Mouse (Mus musculus) forebrain, embryonic 14.5 days (tissue): ENCODE measurements around the gene Nav1. TPM values are rescaled to one million over a fixed set of nuclear protein-coding genes. Genes with fewer than 3 reads are reported as not detected.

Experiments used
- ATAC-seq: fragments of 200-750 bp; cut with Nextera tagmentation; 2 replicates; pipeline ENCODE4 v1.8.0; 2017; ENCODE audit warnings: mild to moderate bottlenecking, moderate library complexity
- DNase-seq: peaks from one replicate; pipeline ENCODE4 v3.0.0-alpha.2; 2015; ENCODE audit warnings: low spot score
- H3K27ac ChIP-seq: fragments of 300-500 bp; sonication (generic); 2 replicates; pipeline ENCODE4 v1.5.1; 2014; ENCODE audit warnings: low read depth, mild to moderate bottlenecking, control low read depth, low read length, moderate library complexity
- H3K27me3 ChIP-seq: fragments of 300-500 bp; sonication (generic); replicated peaks from 2 replicates; pipeline ENCODE4 v1.6.1; 2014; ENCODE audit warnings: low read length, control low read depth, mixed read lengths; ENCODE audit not compliant: control insufficient read depth, insufficient read depth
- H3K36me3 ChIP-seq: fragments of 300-500 bp; sonication (generic); 2 replicates; pipeline ENCODE4 v1.6.1; 2014; ENCODE audit warnings: low read length, control low read depth; ENCODE audit not compliant: control insufficient read depth, insufficient read depth
- H3K4me1 ChIP-seq: fragments of 300-500 bp; sonication (generic); 2 replicates; pipeline ENCODE4 v1.6.1; 2014; ENCODE audit warnings: antibody characterized with exemption, low read length, control low read depth; ENCODE audit not compliant: control insufficient read depth, insufficient read depth
- H3K4me2 ChIP-seq: fragments of 300-500 bp; sonication (generic); 2 replicates; pipeline ENCODE4 v1.6.1; 2014; ENCODE audit warnings: mild to moderate bottlenecking, control low read depth, low read length
- H3K4me3 ChIP-seq: fragments of 300-500 bp; sonication (generic); 2 replicates; pipeline ENCODE4 v1.5.1; 2014; ENCODE audit warnings: low read depth, low read length, control low read depth
- H3K9ac ChIP-seq: fragments of 300-500 bp; sonication (generic); 2 replicates; pipeline ENCODE4 v1.6.1; 2014; ENCODE audit warnings: mild to moderate bottlenecking, low read length, control low read depth, moderate library complexity
- H3K9me3 ChIP-seq: fragments of 300-500 bp; sonication (generic); replicated peaks from 2 replicates; pipeline ENCODE4 v1.6.1; 2016; ENCODE audit warnings: low read length, control low read depth, mixed read lengths; ENCODE audit not compliant: control insufficient read depth
- WGBS: fragments of 180-500 bp; shearing (Covaris S2); extraction: QIAGEN DNeasy Blood & Tissue Kit; methylation state at CpG from one replicate; pipeline ENCODE4 v1.1.7; 2014; 5-methylcytosine and 5-hydroxymethylcytosine counted together
- polyA plus RNA-seq: library from polyadenylated mRNA; unstranded; fragments of >200 nt; fragmentation: Nextera tagmentation; extraction: Ambion mirVana; gene quantifications from 2 replicates; pipeline ENCODE4 v1.2.1, GENCODE M21; 2014

Gene Nav1
- polyA plus RNA-seq, 1 experiment from 2014 or later: 26.1 TPM

- Histone ChIP-seq H3K36me3 (no peaks in the 10 kb centered on the region), H3K9ac (no peak overlapping the region), H3K27me3 (no peaks in the 10 kb centered on the region), H3K4me3 (no peak overlapping the region), H3K4me1 (peaks cover 2% of the 10 kb centered on the region; the same call in 1 of the 2 replicates), H3K27ac (no peak overlapping the region), H3K4me2 (no peak overlapping the region), H3K9me3 (no peaks in the 10 kb centered on the region)
- WGBS: 84% methylated on average over 6 of the region's 6 CpGs
- DNase-seq (peak; percentile 28), ATAC-seq (no peak)
These were observed 13.4 kb downstream of the Nav1 start for GRCm38 (mm10) chr1:135593560-135594278.

GRCm38 (mm10) chr1:135590776-135591175 lies 16.3 kb downstream of the Nav1 start:
- Histone ChIP-seq H3K9ac (no peak overlapping the region), H3K36me3 (no peaks in the 10 kb centered on the region), H3K27ac (no peak overlapping the region), H3K4me2 (no peak overlapping the region), H3K4me1 (peaks cover 12% of the 10 kb centered on the region), H3K9me3 (no peaks in the 10 kb centered on the region), H3K4me3 (no peak overlapping the region), H3K27me3 (no peaks in the 10 kb centered on the region)
- DNase-seq (no peak), ATAC-seq (no peak)
- WGBS: 87% methylated on average over 9 of the region's 9 CpGs

GRCm38 (mm10) chr1:135588973-135589372 lies 18.1 kb downstream of the Nav1 start:
- WGBS: 70% methylated on average over 3 of the region's 3 CpGs
- H3K27ac ChIP-seq: no peak overlapping the region
- no peak overlapping the region for H3K4me3 ChIP-seq
- H3K36me3 ChIP-seq: no peaks in the 10 kb centered on the region
- no peak overlapping the region for H3K9ac ChIP-seq
- H3K4me1 ChIP-seq: peaks cover 13% of the 10 kb centered on the region
- no peaks in the 10 kb centered on the region for H3K9me3 ChIP-seq
- DNase-seq (no peak), ATAC-seq (no peak)
- H3K4me2 ChIP-seq: no peak overlapping the region
- no peaks in the 10 kb centered on the region for H3K27me3 ChIP-seq

GRCm38 (mm10) chr1:135586903-135587302 lies 20.2 kb downstream of the Nav1 start:
- H3K27ac ChIP-seq: no peak overlapping the region
- H3K36me3 ChIP-seq: no peaks in the 10 kb centered on the region
- H3K4me2 ChIP-seq: no peak overlapping the region
- no peak overlapping the region for H3K9ac ChIP-seq
- no peak overlapping the region for H3K4me3 ChIP-seq
- H3K27me3 ChIP-seq: no peaks in the 10 kb centered on the region
- ATAC-seq (no peak), DNase-seq (no peak)
- H3K4me1 ChIP-seq: peaks cover 27% of the 10 kb centered on the region
- H3K9me3 ChIP-seq: no peaks in the 10 kb centered on the region

GRCm38 (mm10) chr1:135585573-135585972 lies 21.5 kb downstream of the Nav1 start:
- Histone ChIP-seq H3K4me1 (peaks cover 37% of the 10 kb centered on the region), H3K4me2 (peak overlapping the region; percentile 77), H3K9ac (peak overlapping the region; percentile 87), H3K9me3 (no peaks in the 10 kb centered on the region), H3K36me3 (no peaks in the 10 kb centered on the region), H3K4me3 (peak overlapping the region; percentile 66), H3K27me3 (no peaks in the 10 kb centered on the region), H3K27ac (peak overlapping the region; percentile 86)
- ATAC-seq (peak; percentile 81), DNase-seq (peak; percentile 87)
- WGBS: under 1% methylated on average over 19 of the region's 19 CpGs

GRCm38 (mm10) chr1:135584587-135585541 lies 22.2 kb downstream of the Nav1 start:
- H3K9me3 ChIP-seq: no peaks in the 10 kb centered on the region
- H3K4me3 ChIP-seq: peak overlapping the region; percentile 66
- ATAC-seq: peak; percentile 73
- 2% methylated on average over 69 of the region's 73 CpGs for WGBS
- peak overlapping the region; percentile 86 for H3K27ac ChIP-seq
- peak overlapping the region; percentile 77 for H3K4me2 ChIP-seq
- H3K27me3 ChIP-seq: no peaks in the 10 kb centered on the region
- peak; percentile 83 for DNase-seq
- H3K36me3 ChIP-seq: no peaks in the 10 kb centered on the region
- H3K4me1 ChIP-seq: peaks cover 43% of the 10 kb centered on the region
- H3K9ac ChIP-seq: peak overlapping the region; percentile 87

GRCm38 (mm10) chr1:135583678-135584515 lies 23.2 kb downstream of the Nav1 start:
- ATAC-seq: no peak; the same call in 1 of the 2 replicates
- H3K4me3 ChIP-seq: peak overlapping the region; percentile 66
- no peak for DNase-seq
- H3K4me2 ChIP-seq: peak overlapping the region; percentile 77
- peak overlapping the region; percentile 87 for H3K9ac ChIP-seq
- H3K4me1 ChIP-seq: peaks cover 50% of the 10 kb centered on the region
- H3K9me3 ChIP-seq: no peaks in the 10 kb centered on the region
- H3K36me3 ChIP-seq: no peaks in the 10 kb centered on the region
- H3K27me3 ChIP-seq: no peaks in the 10 kb centered on the region
- peak overlapping the region; percentile 86 for H3K27ac ChIP-seq
- WGBS: 2% methylated on average over 21 of the region's 21 CpGs

GRCm38 (mm10) chr1:135583081-135583677 lies 23.9 kb downstream of the Nav1 start:
- peak overlapping the region; percentile 87 for H3K9ac ChIP-seq
- no peaks in the 10 kb centered on the region for H3K9me3 ChIP-seq
- DNase-seq: peak; percentile 63
- H3K27me3 ChIP-seq: no peaks in the 10 kb centered on the region
- H3K4me2 ChIP-seq: peak overlapping the region; percentile 77
- peak overlapping the region; percentile 86 for H3K27ac ChIP-seq
- ATAC-seq: peak; percentile 45
- peaks cover 44% of the 10 kb centered on the region for H3K4me1 ChIP-seq
- WGBS: 3% methylated on average over 15 of the region's 15 CpGs
- no peaks in the 10 kb centered on the region for H3K36me3 ChIP-seq
- peak overlapping the region; percentile 66 for H3K4me3 ChIP-seq
